Mouse (Mus musculus) layer of hippocampus, postnatal 10 days (tissue): ENCODE results near the gene Bpifb9b. TPM values are rescaled to one million over a fixed set of nuclear protein-coding genes. Genes with fewer than 3 reads are reported as not detected.
"Not testable (repeated sequence)": the region's sequence is repeated elsewhere in the genome, so short reads cannot be mapped to it uniquely, and the experiment has no call there.

Experiments used
- DNase-seq, 2 experiments: peaks; one replicate each; pipeline ENCODE4 v3.0.0; 2021; ENCODE audit warnings: low spot score in 2 of 2
- long read RNA-seq: library from polyadenylated mRNA; stranded (forward); transcript quantifications from one replicate; pipeline ENCODE4 v2.0.0, GENCODE M21; 2023
- total RNA-seq, 2 experiments: library from RNA; stranded (reverse); gene quantifications; 2 replicates each; pipeline ENCODE4 v1.2.3; 2021

Gene Bpifb9b
- not detected for total RNA-seq
- long read RNA-seq, result 0 reads

GRCm38 (mm10) chr2:154306927-154307326, at the start of gene Bpifb9b:
Gene Bpifb9b (plus strand): TSS chr2:154307227.
- not testable (repeated sequence) for DNase-seq

GRCm38 (mm10) chr2:154257554-154257953, 49.5 kb upstream of the Bpifb9b start, which contains the start of gene Bpifb9a:
Gene Bpifb9a (plus strand): TSS chr2:154257854.
- not testable (repeated sequence) for DNase-seq

GRCm38 (mm10) chr2:154264397-154264796, 42.6 kb upstream of the Bpifb9b start:
- DNase-seq, result not testable (repeated sequence)

- not testable (repeated sequence) for DNase-seq
Measured at GRCm38 (mm10) chr2:154291866-154292265, 15.2 kb upstream of the Bpifb9b start.

- DNase-seq, result no peak
Measured at GRCm38 (mm10) chr2:154292833-154293232, 14.2 kb upstream of the Bpifb9b start.

- DNase-seq, result peak; percentile 48 to 60
Measured at GRCm38 (mm10) chr2:154294746-154295145, 12.3 kb upstream of the Bpifb9b start.

- peak; percentile 68 to 73 for DNase-seq
Measured at GRCm38 (mm10) chr2:154300496-154300895, 6.5 kb upstream of the Bpifb9b start.

GRCm38 (mm10) chr2:154301763-154302162, 5.3 kb upstream of the Bpifb9b start:
- DNase-seq, result no peak

GRCm38 (mm10) chr2:154304604-154305003, 2.4 kb upstream of the Bpifb9b start:
- DNase-seq, result not testable (repeated sequence)

- DNase-seq, result not testable (repeated sequence)
Measured at GRCm38 (mm10) chr2:154313771-154314170, 6.7 kb downstream of the Bpifb9b start.

- DNase-seq, result no peak
Measured at GRCm38 (mm10) chr2:154326852-154327251, 19.8 kb downstream of the Bpifb9b start.

GRCm38 (mm10) chr2:154335572-154335971, 28.5 kb downstream of the Bpifb9b start:
- no peak for DNase-seq

- no peak for DNase-seq
Measured at GRCm38 (mm10) chr2:154338161-154338560, 31.1 kb downstream of the Bpifb9b start.

- no peak for DNase-seq
Measured at GRCm38 (mm10) chr2:154339356-154339755, 32.3 kb downstream of the Bpifb9b start.

- no peak for DNase-seq
Measured at GRCm38 (mm10) chr2:154348152-154348551, 41.1 kb downstream of the Bpifb9b start.

GRCm38 (mm10) chr2:154354000-154354425, 47.0 kb downstream of the Bpifb9b start:
- not testable (repeated sequence) for DNase-seq

- DNase-seq, result no peak
Measured at GRCm38 (mm10) chr2:154367510-154367909, 60.5 kb downstream of the Bpifb9b start.

Other genes with a start within 250 kb of the Bpifb9b start
- gene Bpifa3, start 176.9 kb upstream of the Bpifb9b start, total RNA-seq, result not detected
- gene Bpifa1, start 164.3 kb upstream of the Bpifb9b start, total RNA-seq, result not detected
- gene Bpifa5, start 144.6 kb upstream of the Bpifb9b start, total RNA-seq, result not detected
- under 1 TPM; 0.30 to 0.54 TPM for gene Bpifb1, start 116.4 kb upstream of the Bpifb9b start, total RNA-seq
- gene Bpifb5, start 83.5 kb upstream of the Bpifb9b start, total RNA-seq, result under 1 TPM in 1 of 2 experiments, not detected in 1; 0.21 TPM
- not detected for gene Bpifb9a, start 49.4 kb upstream of the Bpifb9b start, total RNA-seq
- gene Cdk5rap1, start 65.8 kb downstream of the Bpifb9b start, total RNA-seq, result 10 to 100 TPM; 11.9 to 16.1 TPM
- gene Snta1, start 100.9 kb downstream of the Bpifb9b start, total RNA-seq, result 10 to 100 TPM; 40.6 to 41.3 TPM
- 10 to 100 TPM; 43.6 to 60.6 TPM for gene Cbfa2t2, start 129.3 kb downstream of the Bpifb9b start, total RNA-seq
- gene 1700003F12Rik, start 239.9 kb downstream of the Bpifb9b start, total RNA-seq, result 1 to 10 TPM in 1 of 2 experiments, under 1 TPM in 1; 0.67 to 2.0 TPM
- gene Actl10, start 244.5 kb downstream of the Bpifb9b start, total RNA-seq, result not detected